Mouse (Mus musculus) liver, embryonic 14.5 days (tissue): Measurements from ENCODE around the gene Ndufb6. TPM values are rescaled to one million over a fixed set of nuclear protein-coding genes. Genes with fewer than 3 reads are reported as not detected.
"Not testable (repeated sequence)": the region's sequence is repeated elsewhere in the genome, so short reads cannot be mapped to it uniquely, and the experiment has no call there.

Experiments used
- ATAC-seq: fragments of 200-750 bp; cut with Nextera tagmentation; 2 replicates; pipeline ENCODE4 v1.8.0; 2017; ENCODE audit warnings: moderate number of reproducible peaks, mild to moderate bottlenecking, moderate library complexity; ENCODE audit not compliant: insufficient read depth
- DNase-seq, 3 experiments: peaks; one replicate each; pipeline ENCODE4 v3.0.0-alpha.2; 2012 to 2013; ENCODE audit warnings: low read depth in 3 of 3, low spot score in 3 of 3
- H3K27ac ChIP-seq: fragments of 300-500 bp; sonication (generic); 2 replicates; pipeline ENCODE4 v1.5.1; 2014; ENCODE audit warnings: moderate library complexity, mild to moderate bottlenecking, control low read depth, inconsistent platforms
- H3K27me3 ChIP-seq: fragments of 300-500 bp; sonication (generic); 2 replicates; pipeline ENCODE4 v1.6.1; 2014; ENCODE audit warnings: mild to moderate bottlenecking, low read length, moderate library complexity; ENCODE audit not compliant: control insufficient read depth, insufficient read depth
- H3K36me3 ChIP-seq: fragments of 300-500 bp; sonication (generic); replicated peaks from 2 replicates; pipeline ENCODE4 v1.6.1; 2014; ENCODE audit warnings: low read depth; ENCODE audit not compliant: control insufficient read depth, insufficient read depth
- H3K4me1 ChIP-seq, 2 experiments: fragments of 200-500 bp in 1 of 2; fragments of 300-500 bp in 1 of 2; sonication (generic) in 1 of 2; replicated peaks; 2 replicates each; pipeline ENCODE4 v1.6.1; 2012 to 2014; ENCODE audit warnings: antibody characterized with exemption in 1 of 2, inconsistent platforms in 1 of 2, low read length in 1 of 2; ENCODE audit not compliant: control insufficient read depth in 2 of 2, insufficient read depth in 2 of 2
- H3K4me2 ChIP-seq: fragments of 300-500 bp; sonication (generic); 2 replicates; pipeline ENCODE4 v1.6.1; 2014; ENCODE audit warnings: low read depth, mild to moderate bottlenecking, control low read depth, moderate library complexity
- H3K4me3 ChIP-seq, 2 experiments: fragments of 200-500 bp in 1 of 2; fragments of 300-500 bp in 1 of 2; sonication (generic) in 1 of 2; 2 replicates each; pipeline ENCODE4 v1.5.1; 2012 to 2014; ENCODE audit warnings: low read depth in 2 of 2, low read length in 2 of 2, mild to moderate bottlenecking in 2 of 2, control low read depth in 1 of 2, inconsistent platforms in 1 of 2, moderate library complexity in 1 of 2; ENCODE audit not compliant: insufficient read depth in 1 of 2
- H3K9ac ChIP-seq: fragments of 300-500 bp; sonication (generic); replicated peaks from 2 replicates; pipeline ENCODE4 v1.6.1; 2014; ENCODE audit warnings: mild to moderate bottlenecking, control low read depth, moderate library complexity
- H3K9me3 ChIP-seq: fragments of 300-500 bp; sonication (generic); 2 replicates; pipeline ENCODE4 v1.6.1; 2016; ENCODE audit warnings: low read length, mixed read lengths; ENCODE audit not compliant: control insufficient read depth
- CTCF ChIP-seq: IDR thresholded peaks from 2 replicates; pipeline ENCODE4 v1.5.1; 2016; ENCODE audit warnings: antibody characterized with exemption, low read depth, control low read depth
- EP300 ChIP-seq: IDR thresholded peaks from 2 replicates; pipeline ENCODE4 v1.6.1; 2016; ENCODE audit warnings: antibody characterized with exemption, low read depth
- WGBS: fragments of 180-500 bp; shearing (Covaris S2); extraction: QIAGEN DNeasy Blood & Tissue Kit; methylation state at CpG from one replicate; pipeline ENCODE4 v1.1.7; 2014; ENCODE audit not compliant: insufficient replicate concordance; 5-methylcytosine and 5-hydroxymethylcytosine counted together
- polyA plus RNA-seq, 2 experiments: library from polyadenylated mRNA; depleted of rRNA in 1 of 2; stranded (reverse) in 1 of 2; unstranded in 1 of 2; fragments of >200 nt; fragmentation: Nextera tagmentation in 1 of 2; extraction: Ambion mirVana in 1 of 2; gene quantifications; 2 replicates each; pipeline versions ENCODE4 v1.2.1 to v1.2.3; 2012 to 2014

Gene Ndufb6
- polyA plus RNA-seq, 2 experiments, result 56.4 to 161 TPM

GRCm38 (mm10) chr4:40299169-40299568 is 19.9 kb upstream of the Ndufb6 start:
- no peaks in the 10 kb centered on the region for H3K27me3 ChIP-seq
- ATAC-seq (no peak), DNase-seq (no peak)
- H3K9ac ChIP-seq, result no peak overlapping the region
- H3K36me3 ChIP-seq, result no peaks in the 10 kb centered on the region
- peaks cover 0 to 3% of the 10 kb centered on the region in 2 experiments; a peak in 1 of 4 replicates for H3K4me1 ChIP-seq
- no peak overlapping the region for H3K27ac ChIP-seq
- H3K4me2 ChIP-seq, result no peak overlapping the region
- H3K9me3 ChIP-seq, result no peaks in the 10 kb centered on the region
- TF ChIP-seq EP300 (no peak), CTCF (no peak)
- H3K4me3 ChIP-seq, result no peak overlapping the region
- WGBS, result 12% methylated on average over 5 of the region's 5 CpGs

DNA sequence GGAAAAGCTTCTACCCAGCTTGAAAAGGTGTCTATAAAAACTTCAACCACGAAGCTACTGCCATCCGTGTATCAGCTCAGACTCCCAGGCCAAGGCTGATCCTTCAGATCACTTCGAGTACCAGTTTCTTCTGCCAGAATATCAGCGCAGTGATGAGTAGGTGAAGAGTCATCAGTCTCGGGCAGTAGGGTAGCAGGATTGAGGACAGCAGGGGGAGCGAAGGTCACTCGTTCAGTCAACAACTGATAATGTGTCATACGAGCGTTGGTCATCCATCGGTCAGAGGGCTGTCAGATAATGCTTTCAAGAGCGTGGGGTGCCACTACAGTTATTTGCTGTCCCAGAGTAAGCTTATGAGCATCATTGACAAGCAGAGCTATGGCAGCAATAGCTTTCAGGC is 12.3 kb upstream of the Ndufb6 start:
- H3K4me3 ChIP-seq, H3K4me1 ChIP-seq, DNase-seq, H3K27me3 ChIP-seq, H3K9ac ChIP-seq, H3K36me3 ChIP-seq, H3K4me2 ChIP-seq, H3K9me3 ChIP-seq, H3K27ac ChIP-seq, ATAC-seq: not testable (repeated sequence)
- WGBS, result 78% methylated on average over 11 of the region's 11 CpGs

GRCm38 (mm10) chr4:40289046-40289445 is 9.8 kb upstream of the Ndufb6 start:
- Histone ChIP-seq H3K4me2 (no peak overlapping the region), H3K9ac (no peak overlapping the region), H3K27me3 (no peaks in the 10 kb centered on the region), H3K4me1 (no peaks in the 10 kb centered on the region), H3K4me3 (no peak overlapping the region), H3K27ac (no peak overlapping the region), H3K36me3 (no peaks in the 10 kb centered on the region), H3K9me3 (no peaks in the 10 kb centered on the region; the same call in 1 of the 2 replicates)
- no peak for ATAC-seq
- WGBS, result 70% methylated on average over 2 of the region's 2 CpGs
- no peak for DNase-seq
- TF ChIP-seq EP300, result no peak
- TF ChIP-seq CTCF, result no peak

DNA sequence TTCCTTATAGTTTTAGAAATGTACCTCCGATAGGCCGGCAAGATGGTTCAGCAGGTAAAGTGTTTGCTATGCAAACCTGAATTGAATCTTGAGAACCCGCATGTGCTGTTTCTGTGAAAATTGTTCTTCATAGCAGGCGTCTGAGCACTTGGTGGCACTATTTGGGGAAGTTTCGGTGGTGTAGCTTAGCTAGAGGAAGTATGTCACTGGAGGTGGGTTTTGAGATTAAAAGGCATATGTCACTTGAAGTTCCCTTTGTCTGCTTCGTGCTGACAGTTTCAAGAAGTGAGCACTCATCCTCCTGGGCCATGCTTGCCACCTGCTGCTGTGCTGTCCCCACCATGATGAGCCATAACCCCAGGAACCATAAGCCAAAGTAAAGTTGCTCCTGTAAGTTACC is 8.2 kb upstream of the Ndufb6 start:
- no peak for TF ChIP-seq CTCF
- no peak for ATAC-seq
- Histone ChIP-seq H3K36me3 (no peaks in the 10 kb centered on the region), H3K9me3 (no peaks in the 10 kb centered on the region), H3K9ac (no peak overlapping the region), H3K4me1 (no peaks in the 10 kb centered on the region), H3K27ac (no peak overlapping the region), H3K4me2 (no peak overlapping the region), H3K27me3 (no peaks in the 10 kb centered on the region), H3K4me3 (no peak overlapping the region)
- no peak for DNase-seq
- WGBS, result 34% methylated on average over 6 of the region's 6 CpGs

- H3K9ac ChIP-seq, result no peak overlapping the region
- no peaks in the 10 kb centered on the region for H3K27me3 ChIP-seq
- ATAC-seq (no peak), DNase-seq (peak in 1 of 3 experiments; percentile 33)
- H3K4me2 ChIP-seq, result no peak overlapping the region
- H3K9me3 ChIP-seq, result no peaks in the 10 kb centered on the region
- WGBS, result 6% methylated on average over 4 of the region's 4 CpGs
- no peak overlapping the region for H3K27ac ChIP-seq
- H3K4me3 ChIP-seq, result no peak overlapping the region
- no peaks in the 10 kb centered on the region for H3K4me1 ChIP-seq
- no peaks in the 10 kb centered on the region for H3K36me3 ChIP-seq
- TF ChIP-seq CTCF (peak; percentile 75), EP300 (no peak)
These were observed 6.4 kb upstream of the Ndufb6 start for GRCm38 (mm10) chr4:40285582-40285981.

DNA sequence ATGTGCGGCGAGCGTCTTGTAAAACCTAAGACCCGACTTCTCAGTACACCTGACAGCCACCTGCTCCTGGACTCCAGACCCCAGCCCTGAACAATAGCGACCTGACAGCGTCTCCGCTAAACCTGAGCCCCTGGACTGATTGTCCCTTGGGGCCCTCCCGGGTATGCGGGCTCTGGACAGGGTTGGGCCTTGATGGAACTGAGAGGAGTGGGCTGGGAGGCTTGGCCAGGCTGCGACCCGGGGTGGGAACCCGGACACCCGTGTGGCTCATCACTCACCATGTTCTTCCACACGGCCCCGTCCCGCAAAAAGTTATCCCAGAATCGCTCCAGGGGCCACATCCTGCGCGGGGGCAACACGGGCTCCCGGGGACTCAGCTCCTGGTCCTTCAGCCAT is 343 bp downstream of the Ndufb6 start:
- Histone ChIP-seq H3K4me1 (peaks cover 0 to 5% of the 10 kb centered on the region in 2 experiments; a peak in 1 of 4 replicates), H3K36me3 (no peaks in the 10 kb centered on the region), H3K4me3 (peak overlapping the region; percentile 85 to 89), H3K4me2 (peak overlapping the region; percentile 72), H3K9ac (peak overlapping the region; percentile 82), H3K27ac (no peak overlapping the region), H3K9me3 (no peaks in the 10 kb centered on the region), H3K27me3 (no peaks in the 10 kb centered on the region)
- DNase-seq (no peak), ATAC-seq (peak; percentile 50)
- 1% methylated on average over 21 of the region's 21 CpGs for WGBS
- TF ChIP-seq EP300 (no peak), CTCF (no peak)
